Mouse (Mus musculus) CH12.LX (cell line): ENCODE measurements around the gene Ddr1.

ENCODE experiments used
- CHD1 ChIP-seq: IDR thresholded peaks from 2 replicates; pipeline ENCODE4 v1.6.1; 2012; ENCODE audit warnings: low read depth, low read length, improper control_type of control experiment, inconsistent platforms
- CTCF ChIP-seq, 2 experiments: IDR thresholded peaks in 1 of 2; conservative IDR thresholded peaks in 1 of 2; 2 replicates each; pipeline ENCODE4 v1.5.1; 2011 to 2012; ENCODE audit warnings: low read depth in 2 of 2, low read length in 2 of 2, improper control_type of control experiment in 1 of 2, inconsistent platforms in 1 of 2, mild to moderate bottlenecking in 1 of 2, moderate library complexity in 1 of 2
- GABPA ChIP-seq: IDR thresholded peaks from 2 replicates; pipeline ENCODE4 v1.6.1; 2012; ENCODE audit warnings: low read depth, low read length, improper control_type of control experiment, inconsistent platforms; ENCODE audit not compliant: insufficient replicate concordance
- HCFC1 ChIP-seq: IDR thresholded peaks from 2 replicates; pipeline ENCODE4 v1.6.1; 2012; ENCODE audit warnings: low read depth, mild to moderate bottlenecking, inconsistent platforms, low read length, improper control_type of control experiment
- MAX ChIP-seq: IDR thresholded peaks from 2 replicates; pipeline ENCODE4 v1.6.1; 2011; ENCODE audit warnings: low read length, improper control_type of control experiment
- MEF2A ChIP-seq: IDR thresholded peaks from 2 replicates; pipeline ENCODE4 v1.6.1; 2014; ENCODE audit warnings: low read depth, mild to moderate bottlenecking, inconsistent platforms, low read length, improper control_type of control experiment, borderline replicate concordance
- POLR2A ChIP-seq: IDR thresholded peaks from 2 replicates; pipeline ENCODE4 v1.6.1; 2011; ENCODE audit warnings: low read depth, mild to moderate bottlenecking, improper control_type of control experiment, low read length
- TCF12 ChIP-seq: IDR thresholded peaks from 2 replicates; pipeline ENCODE4 v1.6.1; 2014; ENCODE audit warnings: low read depth, mild to moderate bottlenecking, inconsistent platforms, low read length, improper control_type of control experiment
- USF1 ChIP-seq: IDR thresholded peaks from 2 replicates; pipeline ENCODE4 v1.6.1; 2014; ENCODE audit warnings: low read depth, mild to moderate bottlenecking, inconsistent platforms, low read length, improper control_type of control experiment
- ZMIZ1 ChIP-seq: IDR thresholded peaks from 2 replicates; pipeline ENCODE4 v1.6.1; 2012; ENCODE audit warnings: low read depth, mild to moderate bottlenecking, inconsistent platforms, low read length, improper control_type of control experiment
- ZNF384 ChIP-seq: IDR thresholded peaks from 2 replicates; pipeline ENCODE4 v1.6.1; 2012; ENCODE audit warnings: low read depth, low read length, improper control_type of control experiment, inconsistent platforms

DNA sequence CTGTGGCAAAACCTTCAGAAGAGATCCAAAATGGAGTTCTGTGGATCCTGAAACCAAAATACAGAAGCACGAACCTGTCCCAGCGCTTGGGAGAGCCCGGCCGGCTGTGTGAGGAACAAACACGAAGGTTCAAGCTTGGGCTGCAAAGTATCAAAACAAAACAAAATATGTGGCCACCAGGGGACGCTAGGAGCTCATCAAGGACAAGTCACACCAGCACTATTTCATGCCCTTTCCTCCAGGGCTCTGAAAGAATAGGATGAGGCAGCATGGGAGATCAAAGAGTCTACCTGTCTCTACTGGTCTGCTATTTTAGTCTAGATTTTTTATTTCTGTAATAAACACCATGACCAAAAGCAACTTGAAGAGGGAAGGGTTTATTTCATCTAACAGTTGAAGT is 35.3 kb upstream of the Ddr1 start:
- TF ChIP-seq ZMIZ1 (no peak), TCF12 (no peak), CTCF (conservative IDR thresholded peaks at IDR 0.05 in 1 of 2, IDR thresholded peaks at IDR 0.05 in 1 of 2; ENCODE audit: low read depth in 2 of 2, low read length in 2 of 2) (peak; percentile 45 to 90; a peak in 3 of 4 replicates), CHD1 (no peak), HCFC1 (no peak), GABPA (no peak), MEF2A (no peak), ZNF384 (no peak), USF1 (no peak), POLR2A (no peak), MAX (no peak)
